Mouse (Mus musculus): Measurements from ENCODE around the gene Plcb3.

Plcb3 gene

DNA sequence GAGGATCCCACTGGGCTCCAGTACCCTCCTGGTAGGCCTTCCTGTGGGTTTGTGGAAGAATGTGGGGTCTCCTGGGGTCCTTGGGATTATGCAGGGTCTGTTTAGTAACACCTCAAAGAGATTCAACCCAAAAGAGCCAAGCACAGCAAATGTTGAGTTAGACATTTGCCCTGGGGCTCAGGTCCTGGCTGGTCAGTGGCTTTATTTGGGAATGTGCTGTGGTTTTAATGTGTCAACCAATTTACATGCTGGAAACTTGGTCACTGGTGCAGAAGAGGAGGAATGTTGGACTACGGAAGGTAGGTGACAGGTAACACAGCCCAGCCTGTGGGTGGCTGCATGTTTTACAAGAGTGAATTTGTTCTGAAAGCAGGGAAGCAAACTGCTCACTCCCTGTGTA lies 73.2 kb downstream of the Plcb3 start:
- DNase-seq (ENCODE audit: low spot score in 2 of 2), result no peak
